Mouse (Mus musculus): ENCODE measurements around the gene Sept1.

DNA sequence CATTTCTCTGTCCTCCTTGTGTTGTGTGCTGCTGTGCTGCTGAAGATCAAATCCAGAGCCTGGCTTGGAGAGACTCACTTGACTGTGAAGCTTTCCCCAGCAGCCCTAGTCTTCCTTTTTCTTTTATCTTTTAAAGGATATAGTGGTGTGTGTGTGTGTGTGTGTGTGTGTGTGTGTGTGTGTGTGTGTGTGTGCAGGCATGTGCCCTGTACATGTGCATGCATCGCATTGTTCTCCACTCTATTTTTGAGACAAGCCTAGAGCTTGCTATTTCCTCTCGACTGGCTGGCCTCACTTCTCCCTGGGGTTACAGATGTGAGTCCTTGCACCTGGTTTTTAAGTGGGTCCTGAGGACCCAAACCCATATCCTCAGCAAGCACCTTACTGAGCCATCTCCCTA, 49.3 kb upstream of the Sept1 start:
- TF ChIP-seq POLR2A (IDR thresholded peaks at IDR 0.05; ENCODE audit: control insufficient read depth in 1 of 2, insufficient read depth in 1 of 2, low read depth in 1 of 2, low read length in 2 of 2, poor library complexity in 1 of 2) (no peak), MYC (IDR thresholded peaks at IDR 0.05; ENCODE audit: low read depth, low read length) (no peak), TAL1 (IDR thresholded peaks at IDR 0.05; ENCODE audit: low read length) (no peak), CTCF (IDR thresholded peaks at IDR 0.05 in 2 of 3, conservative IDR thresholded peaks at IDR 0.05 in 1 of 3; ENCODE audit: control insufficient read depth in 1 of 3, insufficient read depth in 1 of 3, low read depth in 2 of 3, low read length in 3 of 3, poor library complexity in 1 of 3, severe bottlenecking in 1 of 3) (no peak), HCFC1 (IDR thresholded peaks at IDR 0.05; ENCODE audit: low read depth, low read length) (no peak), USF2 (IDR thresholded peaks at IDR 0.05; ENCODE audit: borderline replicate concordance in 1 of 2, insufficient read depth in 1 of 2, low read depth in 1 of 2, low read length in 2 of 2) (no peak), MEF2A (IDR thresholded peaks at IDR 0.05; ENCODE audit: extremely low read depth, insufficient replicate concordance, low read depth, low read length, poor library complexity, severe bottlenecking) (no peak), ELF1 (IDR thresholded peaks at IDR 0.05; ENCODE audit: low read depth, low read length) (no peak), ZKSCAN1 (IDR thresholded peaks at IDR 0.05; ENCODE audit: low read depth, low read length) (no peak), ZMIZ1 (IDR thresholded peaks at IDR 0.05; ENCODE audit: low read depth, low read length) (no peak), RCOR1 (IDR thresholded peaks at IDR 0.05; ENCODE audit: low read depth, low read length) (no peak), SMC3 (IDR thresholded peaks at IDR 0.05; ENCODE audit: low read depth, low read length) (no peak), ZNF384 (IDR thresholded peaks at IDR 0.05; ENCODE audit: low read depth, low read length) (no peak)

Data from MEL (cell line).